Mouse (Mus musculus): ENCODE measurements around the gene Foxc2.

The Foxc2 gene

DNA sequence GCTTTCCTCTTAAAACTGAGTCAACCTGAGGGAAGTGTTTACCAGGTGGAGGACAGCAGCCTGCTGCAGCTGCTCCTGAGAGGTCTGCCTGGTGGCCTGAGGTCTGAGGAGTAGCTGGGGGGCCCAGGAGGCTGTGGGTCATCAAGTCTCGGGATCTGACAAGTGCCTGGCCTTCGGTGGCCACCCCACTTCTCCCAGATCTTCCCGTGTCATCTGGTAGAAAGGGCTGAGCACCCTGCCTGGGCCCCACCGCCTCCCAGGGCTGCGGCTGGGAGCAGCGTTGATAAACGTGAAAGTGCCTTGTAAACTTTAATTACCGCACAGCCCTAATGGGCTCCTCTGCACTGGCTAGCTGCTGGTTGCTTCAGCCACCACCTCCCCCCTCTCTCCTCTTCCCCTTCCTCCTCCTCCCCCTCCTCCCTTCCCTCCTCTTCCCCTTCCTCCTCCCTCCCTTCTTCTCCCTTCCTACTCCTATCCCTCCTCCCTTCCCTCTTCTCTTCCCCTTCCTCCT lies 32.7 kb downstream of the Foxc2 start:
- DNase-seq (ENCODE audit: low read depth, low spot score) = no peak

DNA sequence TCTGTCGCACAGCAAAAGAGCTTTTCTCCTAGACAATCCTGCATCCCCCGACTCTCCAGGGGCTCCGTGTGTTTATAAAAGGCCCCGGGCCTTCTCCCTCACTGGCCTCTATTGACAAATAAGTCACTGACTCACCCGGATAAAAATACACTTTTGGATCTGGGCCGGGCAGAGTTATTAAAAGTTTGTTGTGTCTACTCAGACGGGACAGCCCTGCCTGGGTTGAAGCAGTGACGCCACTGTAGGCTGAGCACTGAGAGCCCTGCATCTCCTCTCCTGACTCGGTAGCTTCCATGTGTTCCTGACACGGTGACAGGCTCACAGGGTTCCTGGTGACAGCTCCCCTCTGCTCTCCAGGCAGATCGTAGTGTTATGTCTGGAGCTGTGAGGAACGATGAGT lies 36.4 kb downstream of the Foxc2 start:
- DNase-seq (ENCODE audit: low read depth, low spot score) = peak; percentile 37

DNA sequence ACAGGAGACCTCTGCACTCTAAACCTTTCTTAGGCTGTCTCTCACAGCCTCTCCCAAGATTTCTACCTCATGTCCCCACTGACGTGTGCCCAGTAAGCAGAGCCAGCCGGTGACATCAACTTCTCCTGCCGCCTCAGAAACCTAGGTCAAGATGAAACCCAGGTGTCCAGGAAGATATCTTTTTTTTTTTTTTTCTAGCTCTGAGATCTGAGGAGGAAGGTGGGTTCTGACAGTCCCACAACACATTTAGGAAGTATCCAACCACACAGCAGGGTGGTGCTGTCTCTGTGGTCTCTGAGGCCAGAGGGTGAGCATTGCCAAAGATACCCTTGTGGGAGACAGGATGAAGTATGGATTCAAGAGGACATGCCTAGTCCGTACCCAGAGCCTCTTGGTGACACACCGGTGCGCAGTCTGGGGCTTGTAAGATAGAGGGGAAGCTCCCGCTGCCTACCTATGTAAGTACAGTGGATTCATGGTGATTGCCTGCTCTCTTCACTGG lies 41.1 kb downstream of the Foxc2 start:
- DNase-seq (ENCODE audit: low read depth, low spot score) = no peak

DNA sequence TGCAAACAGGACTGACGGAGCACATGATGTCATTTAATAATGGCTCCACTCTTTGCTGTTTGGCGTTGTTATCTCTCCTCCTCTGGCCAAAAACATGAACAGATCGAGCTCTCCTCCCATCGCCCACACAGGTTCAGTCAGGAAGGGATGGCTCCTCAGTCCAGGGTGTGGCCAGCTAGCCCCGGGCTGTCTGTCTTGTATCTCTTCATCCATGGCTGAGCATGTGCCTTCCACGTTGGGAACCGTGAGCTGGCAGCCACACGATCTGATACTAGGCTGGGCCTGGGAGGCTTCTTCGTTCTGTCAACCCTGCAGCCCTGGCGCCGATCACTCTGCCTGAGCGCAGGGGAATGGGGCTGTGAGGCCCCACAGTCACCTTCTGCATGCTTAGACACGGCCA lies 42.8 kb downstream of the Foxc2 start:
- DNase-seq (ENCODE audit: low read depth, low spot score) = no peak

DNA sequence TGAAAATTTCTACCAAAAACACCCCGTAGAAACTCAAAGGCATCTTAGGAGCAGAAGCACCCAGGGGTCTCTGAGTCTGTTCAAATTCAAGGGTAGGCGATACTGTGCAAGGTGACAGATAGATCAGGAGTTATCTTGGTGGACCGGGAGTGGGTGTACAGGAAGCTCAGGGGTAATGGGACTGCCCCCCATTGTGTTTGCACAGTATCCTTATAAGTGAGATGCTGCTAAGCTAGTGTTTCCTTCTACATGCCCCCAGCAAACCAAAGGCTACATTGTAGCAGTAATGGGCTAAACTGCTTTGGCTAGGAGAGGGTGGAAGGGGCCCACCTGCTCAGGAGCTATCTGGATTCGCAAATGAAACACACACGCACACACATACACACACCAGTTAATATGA lies 45.5 kb downstream of the Foxc2 start:
- DNase-seq (ENCODE audit: low read depth, low spot score) = no peak

DNA sequence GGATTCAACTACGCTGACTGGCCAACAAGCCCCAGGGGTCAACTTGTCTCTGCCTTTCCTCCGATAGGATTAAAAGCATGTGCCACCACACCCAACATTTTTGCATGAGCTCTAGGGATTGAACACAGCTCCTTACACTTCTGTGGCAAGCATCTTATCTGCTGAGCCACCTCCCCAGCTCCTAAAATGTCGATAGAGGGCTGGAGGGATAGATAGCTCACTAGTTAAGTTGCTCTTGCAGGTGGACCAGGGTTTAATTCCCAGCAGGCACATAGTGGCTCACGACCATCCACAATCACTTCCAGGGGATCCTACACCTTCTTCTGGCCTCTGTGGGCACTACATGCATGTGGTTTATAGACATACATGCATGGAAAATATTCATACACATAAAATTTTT lies 46.4 kb downstream of the Foxc2 start:
- DNase-seq (ENCODE audit: low read depth, low spot score) = no peak

DNA sequence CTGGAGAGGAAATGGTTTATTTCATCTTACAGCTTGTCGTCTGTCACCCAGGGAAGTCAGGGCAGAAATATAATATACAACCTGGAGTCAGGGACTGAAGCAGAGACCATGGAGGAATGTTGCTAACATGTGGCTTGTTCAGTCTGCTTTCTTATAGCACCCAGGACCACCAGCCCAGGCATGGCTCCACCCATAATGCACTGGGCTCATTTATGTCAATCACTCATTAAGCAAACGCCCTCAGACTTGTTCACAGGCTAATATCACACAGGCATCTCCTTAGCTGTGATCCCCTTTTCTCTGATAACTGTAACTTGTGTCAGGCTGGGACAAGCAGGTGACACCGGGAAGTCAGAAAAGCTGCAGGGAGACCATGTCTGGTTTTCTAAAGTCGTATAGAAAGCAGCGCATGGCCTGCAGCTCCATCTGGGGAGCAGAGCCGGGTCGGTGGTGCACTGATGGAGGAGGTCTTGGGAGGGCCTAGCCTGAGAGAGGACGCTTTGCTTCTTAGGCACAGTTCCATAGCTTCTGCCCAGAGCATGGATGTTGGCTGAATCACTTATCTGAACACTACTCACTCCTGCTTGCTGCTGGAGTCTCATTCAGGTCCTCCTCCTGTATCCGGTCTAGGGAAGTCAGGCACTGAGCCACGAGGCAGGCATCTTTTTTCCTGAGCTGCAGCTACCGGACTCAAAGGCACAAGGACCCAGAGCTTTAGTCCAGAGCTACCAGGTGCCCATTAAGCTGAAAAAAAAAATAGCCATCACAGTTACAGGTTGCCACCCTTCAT lies 47.1 kb downstream of the Foxc2 start:
- DNase-seq (ENCODE audit: low read depth, low spot score) = no peak

DNA sequence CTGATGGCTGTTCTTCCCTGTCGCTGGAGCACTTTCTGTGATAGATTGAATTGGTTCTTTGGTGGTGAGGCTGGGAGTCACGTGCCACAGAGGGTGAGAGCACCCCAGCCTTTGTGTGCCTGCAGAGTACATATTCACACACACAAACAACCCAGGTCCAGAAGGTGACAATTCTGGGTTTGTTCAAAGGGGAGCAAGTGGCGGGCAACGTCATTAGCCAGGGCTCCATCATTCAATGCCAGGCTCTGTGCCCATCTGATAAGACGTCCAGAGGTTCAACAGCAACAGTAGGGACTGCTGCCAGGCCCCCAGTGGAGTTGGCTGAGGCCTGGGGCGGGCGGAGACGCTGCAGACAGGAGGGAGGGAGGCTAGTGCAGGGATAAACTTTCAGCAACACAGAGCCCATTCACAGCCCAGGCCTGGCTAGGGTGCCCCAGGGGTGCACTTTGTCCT lies 48.1 kb downstream of the Foxc2 start:
- DNase-seq (ENCODE audit: low read depth, low spot score) = no peak

DNA sequence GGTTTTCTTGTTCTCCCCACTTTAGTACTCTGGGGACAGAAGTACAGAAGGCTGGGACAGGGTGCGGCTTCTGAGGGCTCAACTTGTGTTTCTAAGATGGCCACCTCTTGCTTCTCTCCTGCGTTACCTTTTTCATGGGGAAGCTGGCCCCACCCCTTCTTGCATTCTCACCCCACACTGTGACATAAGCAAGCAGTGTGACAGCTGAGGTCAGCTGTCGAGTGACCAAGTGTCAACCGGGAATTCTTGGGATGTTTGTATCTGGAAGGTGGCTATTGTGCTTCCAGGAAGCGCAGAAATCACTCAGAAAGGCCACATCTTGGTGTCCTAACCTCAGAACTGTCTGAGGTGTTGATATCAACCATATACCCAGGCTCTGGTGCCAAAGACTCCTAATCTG lies 52.1 kb downstream of the Foxc2 start:
- DNase-seq (ENCODE audit: low read depth, low spot score) = no peak

Measured in skeletal muscle tissue, adult 2 months (tissue).